Mouse (Mus musculus) kidney, adult 2 months (tissue): Measurements from ENCODE around the gene Ccpg1.

Experiments used
- CTCF ChIP-seq: fragments of 200-500 bp; conservative IDR thresholded peaks from 2 replicates; pipeline ENCODE4 v1.5.1; 2011; ENCODE audit warnings: low read depth, mild to moderate bottlenecking, control low read depth, low read length, moderate library complexity, mixed read lengths; ENCODE audit not compliant: insufficient read depth, insufficient read length
- POLR2A ChIP-seq: fragments of 200-500 bp; IDR thresholded peaks from one replicate; pipeline ENCODE4 v1.6.1; 2011; ENCODE audit warnings: low read depth, low read length, control low read depth

- no peak for TF ChIP-seq POLR2A
- no peak for TF ChIP-seq CTCF
These were observed 78.5 kb downstream of the Ccpg1 start for GRCm38 (mm10) chr9:73063621-73064290.
